Mouse (Mus musculus) hindbrain, postnatal 0 days (tissue): ENCODE data around the gene Cabp7. TPM values are rescaled to one million over a fixed set of nuclear protein-coding genes. Genes with fewer than 3 reads are reported as not detected.
A peak's percentile ranks its signal among the peaks of the same experiment; 100 is the strongest.

Source experiments
- ATAC-seq: fragments of 200-750 bp; cut with Nextera tagmentation; 2 replicates; pipeline ENCODE4 v1.8.0; 2017; ENCODE audit warnings: mild to moderate bottlenecking, moderate TSS enrichment, moderate library complexity
- DNase-seq: peaks from one replicate; pipeline ENCODE4 v3.0.0-alpha.2; 2015; ENCODE audit warnings: low spot score
- H3K27ac ChIP-seq: fragments of 300-500 bp; sonication (generic); 2 replicates; pipeline ENCODE4 v1.5.1; 2014; ENCODE audit warnings: mild to moderate bottlenecking
- H3K27me3 ChIP-seq: fragments of 300-500 bp; sonication (generic); 2 replicates; pipeline ENCODE4 v1.6.1; 2014; ENCODE audit warnings: low read length, mixed read lengths; ENCODE audit not compliant: insufficient read depth
- H3K36me3 ChIP-seq: fragments of 300-500 bp; sonication (generic); 2 replicates; pipeline ENCODE4 v1.6.1; 2014; ENCODE audit warnings: low read length, mixed read lengths; ENCODE audit not compliant: insufficient read depth
- H3K4me1 ChIP-seq: fragments of 300-500 bp; sonication (generic); 2 replicates; pipeline ENCODE4 v1.6.1; 2014; ENCODE audit warnings: antibody characterized with exemption, low read length, mixed read lengths; ENCODE audit not compliant: insufficient read depth
- H3K4me2 ChIP-seq: fragments of 300-500 bp; sonication (generic); 2 replicates; pipeline ENCODE4 v1.6.1; 2014; ENCODE audit warnings: low read depth, mild to moderate bottlenecking, low read length, moderate library complexity, mixed read lengths
- H3K4me3 ChIP-seq: fragments of 300-500 bp; sonication (generic); 2 replicates; pipeline ENCODE4 v1.5.1; 2014; ENCODE audit warnings: low read length
- H3K9ac ChIP-seq: fragments of 300-500 bp; sonication (generic); replicated peaks from 2 replicates; pipeline ENCODE4 v1.6.1; 2014; ENCODE audit warnings: mild to moderate bottlenecking, low read length, moderate library complexity, mixed read lengths
- H3K9me3 ChIP-seq: fragments of 300-500 bp; sonication (generic); 2 replicates; pipeline ENCODE4 v1.6.1; 2016; ENCODE audit warnings: low read length, mixed read lengths
- CTCF ChIP-seq: IDR thresholded peaks from 2 replicates; pipeline ENCODE4 v1.5.1; 2016; ENCODE audit warnings: antibody characterized with exemption, control low read depth, low read depth
- WGBS: fragments of 180-500 bp; shearing (Covaris S2); extraction: QIAGEN DNeasy Blood & Tissue Kit; methylation state at CpG from one replicate; pipeline ENCODE4 v1.1.7; 2014; 5-methylcytosine and 5-hydroxymethylcytosine counted together
- polyA plus RNA-seq: library from polyadenylated mRNA; unstranded; fragments of >200 nt; fragmentation: Nextera tagmentation; extraction: Ambion mirVana; gene quantifications from 2 replicates; pipeline ENCODE4 v1.2.1, GENCODE M21; 2015
- total RNA-seq: library from RNA; depleted of rRNA; stranded (reverse); fragments of >200 nt; gene quantifications from 2 replicates; pipeline ENCODE4 v1.2.3, GENCODE M21; 2014

Cabp7 gene
- total and polyA plus RNA-seq, 2 experiments from 2014 or later, result 3.3 to 20.4 TPM

- ATAC-seq, result no peak
- DNase-seq, result no peak
- Histone ChIP-seq H3K4me1 (no peaks in the 10 kb centered on the region), H3K4me2 (no peak overlapping the region), H3K27me3 (peaks cover 8% of the 10 kb centered on the region; the same call in 1 of the 2 replicates), H3K27ac (no peak overlapping the region), H3K9ac (no peak overlapping the region), H3K9me3 (no peaks in the 10 kb centered on the region), H3K4me3 (no peak overlapping the region), H3K36me3 (no peaks in the 10 kb centered on the region)
- TF ChIP-seq CTCF, result peak; percentile 51; the same call in 1 of the 2 replicates
- WGBS, result 88% methylated on average over 3 of the region's 3 CpGs
These were observed 7.5 kb upstream of the Cabp7 start for GRCm38 (mm10) chr11:4754036-4754435.

- Histone ChIP-seq H3K27ac (no peak overlapping the region), H3K4me2 (no peak overlapping the region), H3K9me3 (no peaks in the 10 kb centered on the region), H3K36me3 (no peaks in the 10 kb centered on the region), H3K4me1 (no peaks in the 10 kb centered on the region), H3K9ac (no peak overlapping the region), H3K27me3 (peaks cover 14% of the 10 kb centered on the region; the same call in 1 of the 2 replicates), H3K4me3 (no peak overlapping the region)
- 35% methylated on average over 10 of the region's 10 CpGs for WGBS
- ATAC-seq, result no peak
- no peak for TF ChIP-seq CTCF
- no peak for DNase-seq
These were observed 6.3 kb upstream of the Cabp7 start for GRCm38 (mm10) chr11:4752836-4753235.

- Histone ChIP-seq H3K36me3 (no peaks in the 10 kb centered on the region), H3K4me3 (no peak overlapping the region), H3K9me3 (no peaks in the 10 kb centered on the region), H3K4me2 (no peak overlapping the region), H3K27me3 (peaks cover 32% of the 10 kb centered on the region), H3K9ac (no peak overlapping the region), H3K4me1 (no peaks in the 10 kb centered on the region; the same call in 1 of the 2 replicates), H3K27ac (no peak overlapping the region)
- WGBS, result 22% methylated on average over 9 of the region's 9 CpGs
- DNase-seq (peak; percentile 48), ATAC-seq (no peak)
- TF ChIP-seq CTCF, result no peak
These were observed 3.7 kb upstream of the Cabp7 start for GRCm38 (mm10) chr11:4750263-4750662.

GRCm38 (mm10) chr11:4747285-4747684, 707 bp upstream of the Cabp7 start:
- no peaks in the 10 kb centered on the region for H3K36me3 ChIP-seq
- TF ChIP-seq CTCF, result no peak
- H3K9me3 ChIP-seq, result no peaks in the 10 kb centered on the region
- no peaks in the 10 kb centered on the region; the same call in 1 of the 2 replicates for H3K4me1 ChIP-seq
- H3K27me3 ChIP-seq, result peaks cover 46% of the 10 kb centered on the region
- H3K9ac ChIP-seq, result peak overlapping the region; percentile 55; the same call in 1 of the 2 replicates
- H3K27ac ChIP-seq, result no peak overlapping the region
- ATAC-seq (0 out of 2 replicates have a peak, but pooled peaks have one; percentile 11), DNase-seq (no peak)
- H3K4me2 ChIP-seq, result peak overlapping the region; percentile 98
- H3K4me3 ChIP-seq, result peak overlapping the region; percentile 60
- 2% methylated on average over 12 of the region's 12 CpGs for WGBS

- H3K9me3 ChIP-seq, result no peaks in the 10 kb centered on the region
- peak overlapping the region; percentile 55 for H3K9ac ChIP-seq
- H3K4me2 ChIP-seq, result peak overlapping the region; percentile 98
- ATAC-seq (peak; percentile 27), DNase-seq (peak; percentile 39)
- WGBS, result 1% methylated on average over 39 of the region's 39 CpGs
- H3K4me3 ChIP-seq, result peak overlapping the region; percentile 60
- no peak overlapping the region for H3K27ac ChIP-seq
- TF ChIP-seq CTCF, result no peak
- no peaks in the 10 kb centered on the region; the same call in 1 of the 2 replicates for H3K4me1 ChIP-seq
- H3K36me3 ChIP-seq, result no peaks in the 10 kb centered on the region
- H3K27me3 ChIP-seq, result peaks cover 46% of the 10 kb centered on the region
These were observed 609 bp downstream of the Cabp7 start for GRCm38 (mm10) chr11:4745969-4746368.

- no peaks in the 10 kb centered on the region for H3K9me3 ChIP-seq
- H3K9ac ChIP-seq, result no peak overlapping the region
- no peak for TF ChIP-seq CTCF
- H3K4me1 ChIP-seq, result no peaks in the 10 kb centered on the region; the same call in 1 of the 2 replicates
- no peak overlapping the region for H3K4me3 ChIP-seq
- H3K4me2 ChIP-seq, result no peak overlapping the region
- peaks cover 38% of the 10 kb centered on the region for H3K27me3 ChIP-seq
- WGBS, result 43% methylated on average over 6 of the region's 6 CpGs
- no peaks in the 10 kb centered on the region for H3K36me3 ChIP-seq
- ATAC-seq (no peak), DNase-seq (no peak)
- H3K27ac ChIP-seq, result no peak overlapping the region
These were observed 1.9 kb downstream of the Cabp7 start for GRCm38 (mm10) chr11:4744691-4745090.

- no peak overlapping the region for H3K4me3 ChIP-seq
- no peak overlapping the region for H3K9ac ChIP-seq
- no peak for TF ChIP-seq CTCF
- H3K9me3 ChIP-seq, result no peaks in the 10 kb centered on the region
- H3K4me1 ChIP-seq, result 0 out of 2 replicates have a peak, but pooled peaks cover under 1% of the 10 kb centered on the region
- H3K36me3 ChIP-seq, result no peaks in the 10 kb centered on the region
- H3K4me2 ChIP-seq, result no peak overlapping the region
- peaks cover 19% of the 10 kb centered on the region for H3K27me3 ChIP-seq
- WGBS, result 68% methylated on average over 5 of the region's 5 CpGs
- DNase-seq, result no peak
- H3K27ac ChIP-seq, result no peak overlapping the region
- no peak for ATAC-seq
These were observed 5.8 kb downstream of the Cabp7 start for GRCm38 (mm10) chr11:4740785-4741184.
